ENCODE assay signal across 14 mouse cellular contexts in genomic region chr15:88503896-88504295, GRCm38 (mm10).
DNase-seq lines count a peak whose midpoint lies in the region; ATAC-seq lines count a peak whose summit lies in the region.
"Had no signal": no experiment of that assay in that cellular context is flagged by ENCODE, and none has a peak within 500 bp of the region (broad histone marks: within the 10 kb centered on the region; RNA-seq: fewer than 3 reads in every experiment).

No protein-coding gene starts in this region.

- ATAC-seq in cerebellum, adult (ENCODE audit: insufficient number of reproducible peaks, low FRiP score, low TSS enrichment): no peak
- ATAC-seq: CD4-positive, CD25-positive, alpha-beta regulatory T cell, adult 4 months; forebrain, embryonic 16.5 days; intestine, postnatal 0 days had no signal

- DNase-seq in cerebellum, postnatal 10 days: peak; percentile 60 to 64
- peak; percentile 42 for DNase-seq in left cerebral cortex, postnatal 4 days
- no peak for DNase-seq in left cerebral cortex, postnatal 14 days (ENCODE audit: low spot score in 2 of 2)
- peak; percentile 56 for DNase-seq in brain, adult 2 months (ENCODE audit: low read depth, low spot score)
- DNase-seq in heart, adult 9 months (ENCODE audit: low spot score in 2 of 2): no peak
- DNase-seq: adrenal gland, adult 2 months; adrenal gland, postnatal 14 days; cerebellum, adult 8-10 months; gastrocnemius, postnatal 10 days; gastrocnemius, postnatal 36 days had no signal

- intact Hi-C loops in left cerebral cortex, postnatal 4 days (cut with DNase I): no loop called here
- intact Hi-C loops in left cerebral cortex, postnatal 14 days (cut with DNase I): no loop called here

Comparison
In these comparisons a context has a peak if more than half of its experiments do, and no peak if none do; other contexts are left out.
1. DNase-seq: peak in cerebellum, postnatal 10 days (2 of 2), left cerebral cortex, postnatal 4 days (single experiment) and brain, adult 2 months (single experiment); none in left cerebral cortex, postnatal 14 days (0 of 2) and heart, adult 9 months (0 of 2).